Mouse (Mus musculus): ENCODE results near the gene Fam71e2.
A peak's percentile ranks its signal among the peaks of the same experiment; 100 is the strongest.

Fam71e2 gene

GRCm38 (mm10) chr7:4777851-4778637, 6.9 kb upstream of the Fam71e2 start:
- DNase-seq (ENCODE audit: low spot score) = no peak

DNA sequence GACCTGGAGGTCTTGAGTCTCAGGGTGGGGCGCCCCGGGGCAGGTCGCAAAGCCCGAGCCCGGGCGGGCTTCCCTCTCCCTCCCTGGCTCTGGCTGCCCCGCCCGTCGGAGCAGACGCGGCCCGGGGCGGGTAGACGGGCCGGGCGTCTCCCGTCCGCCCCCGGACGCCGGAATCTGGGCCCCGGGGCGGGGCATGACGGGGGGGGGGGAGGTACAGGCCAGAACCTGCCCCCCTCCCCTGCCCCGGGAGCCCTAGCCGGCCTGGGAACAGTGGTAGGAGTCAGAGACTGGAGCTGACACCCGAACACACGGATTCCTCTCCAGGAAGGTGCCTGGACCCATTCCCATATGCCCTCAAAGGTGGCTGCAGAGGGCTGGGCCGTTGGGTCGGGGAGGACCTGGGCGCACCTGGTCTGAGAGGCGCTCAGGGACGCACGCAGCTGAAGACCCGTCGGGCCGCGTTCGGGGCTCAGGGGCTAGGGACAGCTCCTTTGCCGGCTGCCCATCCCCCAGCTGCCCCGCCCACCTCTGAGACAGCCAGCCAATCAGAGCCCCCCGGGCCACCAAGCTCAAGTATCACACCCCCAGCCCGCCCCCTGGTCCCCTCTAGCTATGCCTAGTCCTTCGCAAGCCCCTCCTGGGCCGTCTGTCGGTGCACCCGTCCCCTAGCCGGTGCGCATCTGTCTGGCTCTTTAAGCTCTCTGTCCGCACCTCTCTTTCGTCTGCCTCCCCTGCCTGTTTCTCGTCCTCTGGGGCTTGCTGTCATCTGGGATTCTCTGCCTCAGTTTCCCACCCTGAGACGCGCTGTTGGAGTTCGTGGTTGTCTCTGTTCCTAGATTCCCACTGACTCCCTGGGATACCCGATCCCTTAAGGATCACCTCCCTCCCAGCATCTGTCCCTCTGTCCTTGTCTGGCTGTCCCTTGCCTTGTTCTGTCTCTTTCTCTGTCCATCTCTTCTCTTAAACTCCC, 6.0 kb upstream of the Fam71e2 start:
- DNase-seq (ENCODE audit: low spot score) = peak; percentile 59

DNA sequence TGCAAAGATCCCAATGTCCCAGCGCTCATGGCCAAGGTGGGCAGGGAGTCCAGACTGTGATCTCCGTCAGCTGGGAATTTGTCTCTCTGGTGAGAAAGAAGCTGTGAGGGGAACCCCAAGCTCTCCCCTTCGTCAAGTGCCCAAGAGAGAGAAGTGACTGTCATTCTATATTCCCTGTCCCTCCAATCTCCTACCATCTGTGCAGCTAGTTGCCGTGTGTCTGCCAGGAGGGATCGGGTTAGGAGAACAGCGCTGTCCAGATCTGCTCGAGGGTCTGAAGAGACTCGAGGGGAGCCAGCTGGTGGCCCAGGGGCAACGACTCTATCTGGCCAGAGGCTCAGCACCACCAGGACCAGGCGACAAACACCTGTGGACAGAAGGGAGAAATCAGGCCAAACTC, 5.0 kb upstream of the Fam71e2 start:
- DNase-seq (ENCODE audit: low spot score) = no peak

- no peak for DNase-seq (ENCODE audit: low spot score)
These were observed 6.0 kb downstream of the Fam71e2 start for GRCm38 (mm10) chr7:4764946-4765710.

DNA sequence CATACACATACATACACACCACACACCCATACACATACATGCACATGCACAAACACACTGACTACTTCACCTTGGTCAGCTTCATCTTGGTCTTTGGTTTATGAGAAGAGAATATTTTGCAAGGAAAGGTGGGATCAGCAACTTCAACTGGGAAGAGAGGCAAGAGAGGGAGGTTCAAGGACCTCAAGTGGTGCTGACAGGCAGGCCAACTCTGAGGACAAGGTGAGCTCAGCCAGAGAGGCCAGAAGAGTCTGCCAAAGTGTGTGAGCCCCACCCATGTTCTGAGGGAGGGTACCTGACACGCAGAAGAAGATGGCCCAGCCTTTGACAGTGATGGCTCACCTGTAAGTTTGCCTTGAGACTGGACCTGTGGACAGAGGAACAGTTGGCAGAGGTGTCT, 11.4 kb downstream of the Fam71e2 start:
- DNase-seq (ENCODE audit: low spot score) = no peak

GRCm38 (mm10) chr7:4752821-4753570, 18.1 kb downstream of the Fam71e2 start, which contains the start of gene Cox6b2:
Gene Cox6b2, minus strand, starts transcription at chr7:4753094.
- peak; percentile 79 for DNase-seq (ENCODE audit: low spot score)

DNA sequence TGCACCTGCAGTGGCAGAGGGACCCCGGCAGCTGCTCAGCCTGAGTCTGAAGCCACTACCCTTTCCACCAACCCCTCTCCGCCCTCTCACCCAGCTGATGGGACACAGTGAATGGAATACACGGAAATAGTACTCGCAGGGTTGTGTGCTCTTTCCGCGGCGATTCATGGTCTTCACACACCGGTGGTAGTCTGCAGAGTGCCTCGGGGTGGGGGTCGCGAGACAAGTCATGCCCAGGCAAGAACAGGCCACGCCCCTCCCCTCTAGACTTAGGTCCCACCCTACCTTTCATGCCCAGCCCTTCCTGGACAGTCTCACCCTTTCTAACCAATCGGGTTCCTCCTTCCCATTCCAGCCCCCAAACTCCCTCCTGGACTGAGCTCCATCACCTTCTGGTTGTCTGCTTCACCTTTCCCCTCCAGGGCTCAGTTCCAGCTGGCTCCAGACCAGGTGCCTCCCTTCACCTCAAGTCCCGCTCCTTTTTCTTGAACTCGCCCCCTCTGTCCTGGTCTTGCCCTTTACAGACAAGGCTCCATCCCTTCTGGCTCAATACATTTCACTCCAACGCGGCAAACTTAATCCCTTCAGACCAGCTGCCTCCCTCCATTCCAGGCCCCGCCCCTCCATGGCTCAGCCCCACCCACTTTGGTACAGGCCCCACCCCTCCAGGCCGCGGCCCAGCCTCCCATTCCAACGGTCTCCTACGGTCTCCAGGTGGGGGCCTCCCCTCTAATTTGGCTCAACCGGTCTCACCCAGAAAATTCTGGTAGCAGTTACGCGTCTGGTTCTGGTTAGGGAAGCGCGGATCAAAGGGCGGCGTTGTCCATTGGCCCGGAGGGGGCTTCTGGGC, 18.9 kb downstream of the Fam71e2 start:
- DNase-seq (ENCODE audit: low spot score) = peak; percentile 47

GRCm38 (mm10) chr7:4749169-4749568, 21.9 kb downstream of the Fam71e2 start:
- no peak for DNase-seq (ENCODE audit: low spot score)

GRCm38 (mm10) chr7:4748321-4748720, 22.8 kb downstream of the Fam71e2 start:
- DNase-seq (ENCODE audit: low spot score) = no peak

DNA sequence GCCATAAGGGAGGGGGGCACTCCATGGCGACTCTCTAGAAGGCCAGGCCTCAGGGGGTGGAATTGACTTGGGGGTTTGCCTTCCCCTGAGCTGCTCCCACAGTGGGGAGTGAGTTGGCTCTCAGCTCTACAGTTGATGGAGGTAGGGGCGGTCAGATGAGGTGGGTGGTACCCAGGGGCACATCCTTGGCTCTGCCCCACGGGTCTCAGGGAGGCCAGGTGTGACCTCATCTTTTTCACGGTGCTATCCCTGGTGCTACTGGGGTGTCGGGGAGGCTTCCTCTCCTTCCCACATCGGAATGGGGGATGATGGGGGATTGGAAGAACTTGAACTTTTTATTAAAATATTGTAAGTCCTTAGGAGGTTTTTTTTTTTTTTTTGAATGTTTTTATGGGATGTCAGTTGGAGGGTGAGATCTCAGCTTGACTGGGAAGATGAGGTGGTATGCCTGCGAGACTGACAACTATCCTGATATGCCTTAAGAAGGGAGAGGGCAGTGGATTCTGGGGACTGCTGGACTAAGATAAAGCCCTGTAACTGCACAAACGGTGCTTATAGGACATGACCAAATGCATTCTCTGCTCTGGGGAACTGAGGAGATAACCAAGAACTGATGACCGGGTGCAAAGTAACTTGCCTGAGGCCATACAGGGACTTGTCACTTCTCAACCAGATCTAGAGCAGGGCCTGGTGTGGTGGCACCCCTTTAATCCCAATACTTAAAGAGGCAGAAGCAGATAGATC, 23.8 kb downstream of the Fam71e2 start:
- DNase-seq (ENCODE audit: low spot score) = no peak

GRCm38 (mm10) chr7:4746326-4746980, 24.6 kb downstream of the Fam71e2 start:
- no peak for DNase-seq (ENCODE audit: low spot score)

GRCm38 (mm10) chr7:4744886-4745285, 26.2 kb downstream of the Fam71e2 start:
- no peak for DNase-seq (ENCODE audit: low spot score)

DNA sequence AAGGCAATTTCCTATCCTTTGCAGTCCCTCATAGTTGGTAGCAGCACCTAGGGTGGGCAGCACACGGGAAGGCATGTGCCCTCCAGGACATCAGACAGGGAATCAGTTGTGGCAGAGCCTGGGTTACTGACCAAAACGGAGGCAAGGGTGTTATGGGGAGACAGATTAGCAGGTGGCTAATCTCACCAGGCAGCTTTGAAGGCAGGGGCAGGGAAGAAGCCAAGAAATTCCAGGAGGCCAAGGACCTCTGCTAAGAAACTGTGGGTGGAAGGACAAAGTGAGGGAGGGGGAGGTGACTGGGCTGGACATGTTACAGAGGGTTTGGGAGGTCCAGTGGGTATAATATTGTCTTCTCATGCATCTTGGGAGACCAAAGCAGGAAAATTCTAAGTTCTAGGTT, 27.7 kb downstream of the Fam71e2 start:
- no peak for DNase-seq (ENCODE audit: low spot score)

DNA sequence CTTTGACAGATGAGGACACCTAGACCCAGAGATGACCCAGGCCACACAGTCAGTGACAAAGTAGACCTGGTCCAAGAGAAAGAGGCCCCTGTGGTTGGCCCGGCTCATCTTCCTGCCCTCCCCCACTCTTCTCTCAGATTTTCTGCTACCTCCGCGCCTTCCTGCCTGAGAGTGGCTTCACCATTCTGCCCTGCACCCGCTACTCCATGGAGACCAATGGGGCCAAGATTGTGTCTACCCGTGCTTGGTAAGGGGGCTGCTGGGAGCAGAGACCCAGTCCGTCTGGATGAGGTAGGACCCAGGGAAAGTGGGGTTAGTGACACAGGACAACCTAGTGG, 28.7 kb downstream of the Fam71e2 start:
- no peak for DNase-seq (ENCODE audit: low spot score)

DNA sequence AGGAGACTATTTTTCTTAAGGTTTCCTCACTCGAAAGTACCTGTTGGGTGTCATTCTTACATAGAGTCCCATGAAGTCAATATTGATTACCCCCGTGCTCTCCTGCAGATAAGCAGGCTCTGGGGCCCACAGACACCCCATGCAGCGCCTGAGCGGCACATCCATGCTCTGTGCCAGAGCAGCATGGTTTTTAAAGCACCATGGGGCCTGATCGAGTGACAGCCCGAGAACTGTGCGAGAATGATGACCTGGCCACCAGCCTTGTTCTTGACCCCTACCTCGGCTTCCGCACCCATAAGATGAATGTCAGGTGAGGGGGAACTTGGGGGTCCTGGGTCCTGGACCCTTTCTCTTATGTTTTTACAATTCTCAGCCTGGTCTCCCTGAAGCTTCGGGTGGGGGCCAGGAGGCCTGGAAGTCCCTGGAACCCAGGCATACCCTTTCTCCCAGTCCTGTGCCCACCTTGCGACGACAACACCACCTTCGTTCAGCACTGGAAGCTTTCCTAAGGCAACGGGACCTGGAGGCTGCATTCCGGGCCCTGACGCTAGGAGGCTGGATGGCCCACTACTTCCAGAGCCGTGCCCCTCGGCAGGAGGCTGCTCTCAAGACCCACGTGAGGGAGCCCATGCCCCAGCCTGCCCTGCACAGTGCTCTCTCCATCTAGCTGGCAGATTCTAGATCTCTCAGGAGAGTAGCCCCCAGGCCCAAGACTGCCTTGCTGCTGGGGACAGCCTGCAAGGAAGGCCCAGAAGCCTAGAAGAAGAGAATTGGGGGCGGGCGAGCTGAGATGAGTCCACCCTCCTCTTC, 29.2 kb downstream of the Fam71e2 start:
- no peak for DNase-seq (ENCODE audit: low spot score)

DNA sequence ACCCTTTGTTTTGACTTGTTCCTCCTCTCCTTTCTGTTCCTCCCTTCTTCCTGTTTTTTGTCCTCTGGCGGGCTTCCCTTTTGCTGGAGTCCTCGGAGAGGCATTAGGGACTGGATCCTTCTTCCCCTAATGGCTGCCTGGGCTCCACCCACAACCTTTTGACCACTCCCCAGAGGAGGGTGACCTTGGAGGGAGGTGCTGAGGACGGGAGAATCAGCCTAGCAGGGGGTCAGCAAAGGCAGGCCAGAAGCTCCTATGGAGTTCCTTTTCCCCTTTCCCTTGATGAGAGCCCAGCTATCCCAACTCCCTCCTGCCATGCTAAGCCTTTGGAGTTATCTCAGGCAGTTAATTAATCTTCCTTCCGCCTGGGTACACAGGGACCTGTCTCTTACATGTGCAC, 30.0 kb downstream of the Fam71e2 start:
- peak; percentile 61 for DNase-seq (ENCODE audit: low spot score)

- DNase-seq (ENCODE audit: low spot score) = no peak
These were observed 30.8 kb downstream of the Fam71e2 start for GRCm38 (mm10) chr7:4740309-4740727.

GRCm38 (mm10) chr7:4739544-4740275, 31.4 kb downstream of the Fam71e2 start, which contains the start of gene Kmt5c:
Gene Kmt5c, plus strand, starts transcription at chr7:4740115.
- DNase-seq (ENCODE audit: low spot score) = peak; percentile 92

All from ovary, postnatal 36 days (tissue).